Mouse (Mus musculus) Patski (cell line): Measurements from ENCODE around the gene Uck2. TPM values are rescaled to one million over a fixed set of nuclear protein-coding genes. Genes with fewer than 3 reads are reported as not detected.

ENCODE experiments used
- ATAC-seq: fragments of 100-300 bp; one replicate; pipeline ENCODE4 v1.8.0; 2021
- CTCF ChIA-PET: fragments of 350-600 bp; sonication (Branson Sonifier 250); formaldehyde crosslinking; loops from one replicate; lab custom pipeline; 2022; ENCODE audit warnings: inconsistent platforms; lab: Charles Lee
- POLR2A ChIA-PET: fragments of 350-600 bp; sonication (Branson Sonifier 250); formaldehyde crosslinking; loops from one replicate; lab custom pipeline; 2022; ENCODE audit warnings: antibody characterized with exemption, inconsistent platforms; lab: Charles Lee
- DNase-seq: peaks from one replicate; pipeline ENCODE4 v3.0.0-alpha.2; 2011; ENCODE audit warnings: low read depth, low spot score
- H3K27me3 ChIP-seq: fragments of 371-371 bp; one replicate; pipeline ENCODE4 v1.5.1; 2021
- CTCF ChIP-seq: fragments of 100-300 bp; IDR thresholded peaks from one replicate; pipeline ENCODE4 v1.5.1; 2021
- in situ Hi-C: fragments of 300-500 bp; cut with MboI; formaldehyde crosslinking; loops from 3 replicates; pipeline ENCODE4 v1.11.1; 2018; ENCODE audit warnings: low pct_unique_long_range_greater_than_20kb, mixed read lengths
- polyA plus RNA-seq: library from polyadenylated mRNA; unstranded; gene quantifications from one replicate; pipeline ENCODE4 v1.2.3, GENCODE M21; 2021

The Uck2 gene
- polyA plus RNA-seq, 1 experiment from 2014 or later: 66.4 TPM

DNA sequence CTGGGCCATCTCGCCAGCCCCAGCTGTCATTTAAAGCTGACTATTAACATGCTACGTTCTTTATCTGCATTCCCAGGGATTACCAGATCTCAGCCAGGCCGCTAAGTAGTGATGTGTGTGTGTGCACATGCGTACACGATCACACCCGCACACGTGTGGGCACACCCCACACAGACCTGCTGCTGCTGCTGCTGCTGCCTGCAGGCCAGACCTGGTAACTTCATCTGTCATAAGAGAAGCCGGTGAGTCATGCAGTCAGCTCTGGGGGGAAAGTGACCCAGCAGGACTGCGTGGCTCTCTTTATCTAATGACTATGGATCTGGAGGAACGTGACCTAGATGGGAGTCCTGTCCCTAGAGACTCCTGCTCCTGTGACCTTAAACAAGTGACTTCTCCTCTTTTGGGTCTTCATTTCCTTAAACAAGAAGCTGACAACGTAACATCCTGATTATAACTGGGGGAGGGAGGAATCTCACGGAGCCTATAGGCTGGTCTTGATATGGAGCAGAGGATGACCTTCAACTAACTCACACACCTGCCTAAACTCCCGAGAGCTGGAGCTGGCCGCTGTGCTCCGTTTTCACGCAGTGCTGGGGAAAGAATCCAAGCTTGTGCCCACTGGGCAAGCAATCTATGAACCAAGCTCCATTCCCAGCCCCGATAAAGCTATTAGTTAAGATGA lies 54.0 kb downstream of the Uck2 start:
- POLR2A ChIA-PET: interaction anchor here (0.5 kb wide), 1 partner anchor 36 kb away, joined by 3 read pairs; no protein-coding TSS in a partner anchor
- no peak for DNase-seq
- H3K27me3 ChIP-seq: no peaks in the 10 kb centered on the region
- peak; percentile 75 for ATAC-seq
- no peak for TF ChIP-seq CTCF
- CTCF ChIA-PET: interaction anchor here (0.9 to 1.5 kb wide), 6 partner anchors 10 to 106 kb away, joined by 3 to 5 read pairs (median 3); no protein-coding TSS in a partner anchor
- in situ Hi-C loops: loop anchor here (5.0 kb wide), 1 partner anchor 41 kb away; no protein-coding TSS in a partner anchor

DNA sequence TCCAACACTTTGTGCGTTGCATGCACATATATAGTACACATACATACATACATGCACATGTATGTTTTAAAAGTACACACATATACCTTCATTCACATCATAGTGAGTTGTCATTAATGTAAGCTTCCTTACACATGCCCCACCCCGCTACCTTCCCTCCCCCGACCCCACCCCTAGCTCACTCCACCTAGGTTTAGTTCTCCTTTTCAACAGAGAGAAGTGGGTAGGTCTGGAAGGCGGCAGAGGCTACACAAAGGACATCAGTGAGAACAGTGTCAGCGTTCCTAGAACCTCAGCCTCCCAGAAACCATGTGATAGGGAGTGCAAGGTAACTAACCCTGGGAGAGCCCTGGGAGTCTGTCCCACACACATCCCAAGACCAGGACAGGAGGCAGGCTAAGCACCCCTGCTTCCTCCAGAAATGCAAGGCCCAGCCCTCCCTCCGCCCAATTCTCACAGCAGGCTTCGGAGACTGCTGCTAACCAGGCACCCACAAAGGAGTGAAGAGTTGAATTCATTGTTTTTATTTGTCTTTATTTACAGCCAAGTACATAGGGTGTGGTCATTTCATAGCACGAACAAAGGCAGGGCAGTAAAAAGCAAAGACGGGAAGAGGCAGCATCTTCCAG lies 62.6 kb downstream of the Uck2 start:
- ATAC-seq (no peak), DNase-seq (no peak)
- no peaks in the 10 kb centered on the region for H3K27me3 ChIP-seq
- TF ChIP-seq CTCF: no peak
- CTCF ChIA-PET: interaction anchor here (2.3 to 2.7 kb wide), 2 partner anchors 88 to 114 kb away, joined by 9 to 15 read pairs; no protein-coding TSS in a partner anchor
- in situ Hi-C loops: loop anchor here (5.0 to 25.0 kb wide), 2 partner anchors 90 to 415 kb away; no protein-coding TSS in a partner anchor
- POLR2A ChIA-PET: no interaction called here

DNA sequence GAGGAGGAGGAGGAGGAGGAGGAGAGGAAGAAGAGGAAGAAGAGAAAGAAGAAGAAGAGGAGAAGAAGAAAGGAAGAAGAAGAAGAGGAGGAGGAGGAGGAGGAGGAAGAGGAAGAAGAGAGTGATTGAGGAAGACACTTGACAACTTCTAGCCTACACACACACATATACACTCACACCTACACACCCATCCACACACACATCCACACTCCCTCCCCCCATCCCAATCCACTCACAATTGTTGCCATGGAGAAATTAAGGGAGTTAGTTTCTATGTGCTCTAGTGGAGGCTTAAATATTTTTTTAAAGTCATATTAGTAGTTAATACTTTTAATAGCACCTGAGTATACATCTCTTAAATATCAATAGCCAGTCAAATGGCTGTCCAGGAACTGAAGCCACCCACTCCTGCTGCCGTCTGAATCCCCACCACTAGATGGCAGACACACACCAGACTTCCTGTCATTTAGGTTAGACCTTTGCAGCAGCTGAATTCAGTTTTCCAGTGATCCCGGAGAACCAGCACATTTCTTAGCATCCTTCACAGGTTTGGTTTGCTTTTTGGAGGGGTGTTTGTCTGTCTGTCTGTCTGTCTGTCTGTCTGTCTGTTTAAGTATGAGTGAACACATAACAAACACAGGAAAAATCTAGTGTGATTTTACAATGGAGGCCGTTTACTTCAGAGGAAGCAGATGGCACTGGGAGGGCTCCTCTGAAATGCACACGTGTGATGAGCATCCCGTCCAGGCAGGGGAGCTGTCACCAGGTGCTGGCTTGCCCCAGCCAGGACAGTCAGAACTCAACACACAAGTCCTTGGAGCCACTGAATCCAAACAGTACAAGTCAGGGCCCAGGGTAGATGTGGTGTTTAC lies 64.6 kb downstream of the Uck2 start:
- in situ Hi-C loops: loop anchor here (5.0 to 25.0 kb wide), 2 partner anchors 92 to 417 kb away; no protein-coding TSS in a partner anchor

DNA sequence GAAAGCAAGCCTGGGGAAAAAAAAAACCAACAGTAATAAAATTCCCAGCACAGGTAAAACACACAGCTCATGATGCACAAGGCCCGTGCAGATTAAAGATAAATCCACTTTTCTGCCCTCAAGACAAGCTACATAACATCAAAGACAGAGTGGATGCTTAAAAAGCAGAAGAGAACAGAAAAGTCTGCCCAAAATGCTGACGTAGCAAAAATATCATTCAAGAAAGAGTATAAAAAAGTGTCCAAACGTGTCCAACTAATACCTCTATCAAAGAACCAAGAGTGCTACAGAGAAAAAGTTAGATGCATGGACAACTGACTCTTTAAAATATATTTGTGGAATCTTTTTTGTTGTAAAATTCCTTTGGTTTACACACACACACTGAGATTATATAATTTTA lies 69.7 kb downstream of the Uck2 start:
- in situ Hi-C loops: loop anchor here (5.0 to 25.0 kb wide), 3 partner anchors 122 to 781 kb away; no protein-coding TSS in a partner anchor
- no peak for TF ChIP-seq CTCF
- DNase-seq (no peak), ATAC-seq (no peak)
- no peaks in the 10 kb centered on the region for H3K27me3 ChIP-seq
- ChIA-PET POLR2A (interaction anchor here (0.6 kb wide), 1 partner anchor 136 kb away, joined by 7 read pairs; no protein-coding TSS in a partner anchor), CTCF (interaction anchor here (1.1 to 1.7 kb wide), 2 partner anchors 26 to 122 kb away, joined by 3 to 4 read pairs; no protein-coding TSS in a partner anchor)

More for the DNA sequence above, 64.6 kb downstream of the Uck2 start:
- ATAC-seq (peak; percentile 82), DNase-seq (no peak)
- ChIA-PET POLR2A (interaction anchor here (1.6 kb wide), 1 partner anchor 65 kb away, joined by 7 read pairs; the partner anchor contains the start of gene Uck2), CTCF (interaction anchor here (0.9 to 2.7 kb wide), 11 partner anchors 26 to 126 kb away, joined by 3 to 15 read pairs (median 4); no protein-coding TSS in a partner anchor)
- H3K27me3 ChIP-seq: no peaks in the 10 kb centered on the region
- TF ChIP-seq CTCF: peak; percentile 88

DNA sequence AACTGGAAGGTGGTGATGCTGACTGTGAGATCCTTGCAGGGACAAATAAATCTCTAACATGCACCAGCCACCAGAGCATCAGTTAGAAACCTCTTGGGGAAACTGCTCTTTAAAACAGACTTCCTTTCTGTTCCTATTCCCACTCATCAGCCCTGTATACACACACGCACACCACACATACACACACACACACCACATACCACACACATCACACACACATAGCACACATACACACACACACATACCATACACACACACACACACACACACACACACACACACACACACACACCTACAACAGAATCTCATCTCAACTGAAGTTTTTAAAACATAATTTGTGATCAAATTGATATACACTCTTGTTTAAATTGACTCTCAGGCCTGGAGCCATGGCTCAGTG lies 72.4 kb downstream of the Uck2 start:
- in situ Hi-C loops: loop anchor here (5.0 to 25.0 kb wide), 3 partner anchors 425 to 778 kb away; no protein-coding TSS in a partner anchor
- no peak for TF ChIP-seq CTCF
- ATAC-seq: no peak

DNA sequence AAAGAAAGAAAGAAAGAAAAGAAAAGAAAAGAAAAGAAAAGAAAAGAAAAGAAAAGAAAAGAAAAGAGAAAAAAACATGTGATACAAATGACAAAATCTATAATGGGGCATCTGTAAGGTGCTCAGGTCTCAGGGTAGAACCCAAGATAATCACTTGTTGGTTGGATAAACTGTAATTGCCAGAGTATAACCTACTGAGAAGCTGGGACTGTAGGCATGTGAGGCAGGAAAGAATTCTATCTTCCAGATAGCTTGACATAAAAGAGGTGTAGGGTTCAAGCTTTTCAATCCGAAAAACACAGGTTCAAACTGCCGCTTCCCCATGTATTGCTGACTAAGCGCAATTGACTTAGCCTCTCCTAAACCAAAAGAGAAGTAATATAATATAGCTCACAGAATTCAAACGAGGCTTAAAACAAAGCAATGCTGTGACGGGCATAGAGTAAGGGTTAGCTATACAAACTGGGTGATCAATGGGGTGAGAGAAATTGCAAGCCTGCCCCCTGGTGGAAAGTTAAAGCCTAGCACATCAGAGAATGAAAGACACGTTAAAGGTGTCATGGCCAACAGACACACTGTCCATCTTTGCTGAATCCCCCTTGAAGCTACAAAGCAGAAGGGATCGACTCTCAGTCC lies 73.0 kb downstream of the Uck2 start:
- TF ChIP-seq CTCF: peak; percentile 70
- ATAC-seq: peak; percentile 80
- in situ Hi-C loops: loop anchor here (5.0 to 25.0 kb wide), 3 partner anchors 425 to 777 kb away; no protein-coding TSS in a partner anchor
- H3K27me3 ChIP-seq: peaks cover 2% of the 10 kb centered on the region
- no peak for DNase-seq
- ChIA-PET CTCF (interaction anchor here (0.7 to 1.4 kb wide), 8 partner anchors 22 to 474 kb away, joined by 3 to 6 read pairs (median 3); no protein-coding TSS in a partner anchor), POLR2A (no interaction called here)

More for the DNA sequence above, 72.4 kb downstream of the Uck2 start:
- H3K27me3 ChIP-seq: peaks cover 2% of the 10 kb centered on the region
- ChIA-PET CTCF (interaction anchor here (1.0 to 1.4 kb wide), 5 partner anchors 21 to 202 kb away, joined by 3 to 5 read pairs (median 3); no protein-coding TSS in a partner anchor), POLR2A (no interaction called here)
- DNase-seq: no peak

DNA sequence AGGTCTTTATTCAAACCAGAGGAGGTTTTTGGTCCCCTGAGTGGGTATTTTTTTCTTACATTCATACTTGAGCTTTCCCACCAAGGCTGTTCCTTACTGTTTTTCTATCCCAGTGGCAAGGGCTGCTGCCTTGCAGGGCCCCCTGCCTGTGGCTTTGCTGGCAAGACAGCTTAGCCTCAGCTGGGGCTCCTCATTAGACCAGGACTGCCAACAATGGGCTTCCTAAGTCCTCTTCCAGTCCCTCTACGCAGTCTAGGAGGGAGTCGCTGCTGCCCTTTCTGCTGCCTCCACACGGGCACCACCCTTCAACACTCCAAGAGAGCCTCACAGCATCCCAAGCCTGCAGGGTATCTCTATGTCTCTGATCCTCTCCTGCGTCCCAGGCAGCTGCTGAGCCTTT lies 76.3 kb downstream of the Uck2 start:
- POLR2A ChIA-PET: no interaction called here
- CTCF ChIA-PET: no interaction called here
- DNase-seq (no peak), ATAC-seq (no peak)
- no peak for TF ChIP-seq CTCF
- peaks cover 2% of the 10 kb centered on the region for H3K27me3 ChIP-seq
- in situ Hi-C loops: loop anchor here (25.0 kb wide), 1 partner anchor 428 kb away; no protein-coding TSS in a partner anchor

DNA sequence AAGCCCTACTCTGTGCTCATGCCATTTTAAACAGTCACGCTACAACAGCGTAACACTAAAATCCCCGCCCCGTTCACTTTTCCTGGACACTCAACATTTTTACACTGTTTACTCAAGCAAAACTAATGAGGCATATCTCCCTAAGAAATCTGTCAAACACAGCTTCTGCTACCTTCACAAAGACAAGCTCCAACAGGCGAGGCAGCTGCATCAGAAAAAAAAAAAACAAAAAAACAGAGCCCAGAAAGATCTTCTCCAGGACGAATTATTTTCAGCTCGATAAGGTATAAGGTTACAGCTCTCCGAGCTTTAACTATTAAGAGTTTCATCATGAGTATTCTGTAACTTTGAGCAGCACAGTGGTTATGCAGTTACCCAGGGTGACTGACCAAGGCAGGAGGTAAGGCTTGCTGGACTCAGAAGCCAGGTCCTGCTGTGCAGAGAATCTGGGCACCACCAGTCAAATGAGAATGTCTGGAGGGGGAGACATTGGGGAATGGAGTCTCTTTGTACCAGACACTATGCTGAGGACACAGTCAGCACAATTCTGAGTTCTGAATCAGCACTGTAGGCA lies 79.9 kb downstream of the Uck2 start:
- DNase-seq: no peak
- in situ Hi-C loops: loop anchor here (25.0 kb wide), 1 partner anchor 432 kb away; no protein-coding TSS in a partner anchor
- ChIA-PET POLR2A (no interaction called here), CTCF (interaction anchor here (0.9 to 1.4 kb wide), 2 partner anchors 11 to 12 kb away, joined by 3 to 4 read pairs; no protein-coding TSS in a partner anchor)
- TF ChIP-seq CTCF: no peak
- peaks cover 2% of the 10 kb centered on the region for H3K27me3 ChIP-seq
- peak; percentile 80 for ATAC-seq
